Comparison of ENCODE assay signal across 23 mouse cellular contexts in the genomic region with DNA sequence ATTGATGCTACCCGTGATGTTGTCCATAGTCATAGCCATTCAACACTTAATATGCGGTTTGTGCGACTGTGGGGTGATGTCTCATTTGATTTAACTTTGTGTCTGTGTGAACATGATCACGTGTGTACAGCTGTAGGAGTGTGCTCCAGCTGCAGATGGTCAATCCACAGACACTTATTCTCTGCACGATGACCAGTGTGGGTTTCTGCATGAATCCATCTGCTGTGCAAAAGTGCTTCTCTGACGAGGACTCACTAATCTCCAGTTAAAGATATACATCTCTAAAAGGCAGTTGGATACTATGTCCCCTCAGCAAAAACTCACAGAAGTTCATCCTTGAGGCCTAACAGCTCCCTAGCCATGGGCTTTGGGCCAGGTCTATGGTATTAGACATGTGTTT.
DNase-seq lines count a peak whose midpoint lies in the region; ATAC-seq and TF ChIP-seq lines count a peak whose summit lies in the region.
"Had no signal": no experiment of that assay in that cellular context is flagged by ENCODE, and none has a peak within 500 bp of the region (broad histone marks: within the 10 kb centered on the region; RNA-seq: fewer than 3 reads in every experiment).

No protein-coding gene starts in this region.

- ATAC-seq in lung, embryonic 14.5 days (ENCODE audit: insufficient read depth): peak; percentile 57; the same call in 1 of the 2 replicates
- ATAC-seq in lung, postnatal 0 days: peak; percentile 49
- ATAC-seq: activated CD4-positive, CD25-positive, alpha-beta regulatory T cell, adult 4 months; CD4-positive, CD25-positive, alpha-beta regulatory T cell, adult 4 months; forebrain, embryonic 13.5 days; forebrain, embryonic 15.5 days; Patski had no signal

- WGBS in lung, embryonic 14.5 days: 65% methylated on average over 6 of the region's 6 CpGs
- 71% methylated on average over 6 of the region's 6 CpGs for WGBS in lung, postnatal 0 days
- WGBS in macrophage (ENCODE audit: missing documents): 95% methylated on average over 6 of the region's 6 CpGs

- H3K36me3 ChIP-seq in lung, embryonic 14.5 days (ENCODE audit: insufficient read depth): no peaks in the 10 kb centered on the region; the same call in 1 of the 2 replicates
- H3K36me3 ChIP-seq in lung, postnatal 0 days (ENCODE audit: insufficient read depth, low read length): no peaks in the 10 kb centered on the region
- no peaks in the 10 kb centered on the region for H3K36me3 ChIP-seq in macrophage (ENCODE audit: inconsistent target)
- H3K36me3 ChIP-seq: embryonic facial prominence, embryonic 10.5 days; embryonic facial prominence, embryonic 12.5 days; forebrain, embryonic 15.5 days; G1E had no signal

- H3K4me3 ChIP-seq in lung, embryonic 14.5 days (ENCODE audit: low read depth, low read length): no peak overlapping the region
- H3K4me3 ChIP-seq in lung, postnatal 0 days (ENCODE audit: low read depth, low read length): no peak overlapping the region
- H3K4me3 ChIP-seq in macrophage (ENCODE audit: inconsistent target): no peak overlapping the region
- H3K4me3 ChIP-seq: embryonic facial prominence, embryonic 10.5 days; embryonic facial prominence, embryonic 12.5 days; forebrain, embryonic 13.5 days; forebrain, embryonic 15.5 days had no signal

- H3K9me3 ChIP-seq in lung, embryonic 14.5 days (ENCODE audit: low read depth, low read length): no peaks in the 10 kb centered on the region
- H3K9me3 ChIP-seq in lung, postnatal 0 days (ENCODE audit: low read length): no peaks in the 10 kb centered on the region
- H3K9me3 ChIP-seq: embryonic facial prominence, embryonic 10.5 days; embryonic facial prominence, embryonic 12.5 days; forebrain, embryonic 13.5 days; forebrain, embryonic 15.5 days; G1E had no signal

- H3K27me3 ChIP-seq in lung, embryonic 14.5 days (ENCODE audit: insufficient read depth, low read length): no peaks in the 10 kb centered on the region
- no peaks in the 10 kb centered on the region for H3K27me3 ChIP-seq in lung, postnatal 0 days (replicated peaks; ENCODE audit: insufficient read depth, low read length)
- H3K27me3 ChIP-seq: CH12.LX; embryonic facial prominence, embryonic 12.5 days; forebrain, embryonic 13.5 days; forebrain, embryonic 15.5 days; Patski had no signal

- H3K79me2 ChIP-seq in macrophage (ENCODE audit: inconsistent target): peaks cover 14% of the 10 kb centered on the region; the same call in 1 of the 2 replicates

- no peak overlapping the region for H3K4me2 ChIP-seq in lung, embryonic 14.5 days
- no peak overlapping the region for H3K4me2 ChIP-seq in lung, postnatal 0 days (replicated peaks; ENCODE audit: low read depth, low read length)
- H3K4me2 ChIP-seq: embryonic facial prominence, embryonic 12.5 days; forebrain, embryonic 13.5 days; forebrain, embryonic 15.5 days had no signal

- peak; percentile 40 for DNase-seq in lung, embryonic 14.5 days
- DNase-seq in lung, adult 18-20 months: no peak
- DNase-seq in lung, postnatal 0 days (ENCODE audit: low spot score): peak; percentile 38
- DNase-seq in lung, postnatal 10 days: no peak
- DNase-seq: adrenal gland, adult 8-10 months; adrenal gland, postnatal 14 days; adrenal gland, postnatal 36 days; B cell, adult 2 months; cerebellum, adult 11-12 months; cerebellum, adult 2 months; cerebellum, adult 9-10 months; cerebellum, postnatal 10 days; cerebellum, postnatal 25 days had no signal

- no peak overlapping the region for H3K9ac ChIP-seq in lung, embryonic 14.5 days
- no peak overlapping the region for H3K9ac ChIP-seq in lung, postnatal 0 days (replicated peaks; ENCODE audit: low read depth)
- H3K9ac ChIP-seq: embryonic facial prominence, embryonic 12.5 days; forebrain, embryonic 13.5 days; forebrain, embryonic 15.5 days had no signal

- no peaks in the 10 kb centered on the region for H3K4me1 ChIP-seq in lung, embryonic 14.5 days (ENCODE audit: insufficient read depth)
- H3K4me1 ChIP-seq in lung, postnatal 0 days (ENCODE audit: insufficient read depth, low read depth, low read length): no peaks in the 10 kb centered on the region; the same call in 1 of the 2 replicates
- H3K4me1 ChIP-seq: embryonic facial prominence, embryonic 10.5 days; embryonic facial prominence, embryonic 12.5 days; forebrain, embryonic 13.5 days; forebrain, embryonic 15.5 days had no signal

- no peak for TF ChIP-seq EP300 in lung, postnatal 0 days (IDR thresholded peaks at IDR 0.05)

- no peak for TF ChIP-seq CTCF in lung, embryonic 14.5 days (IDR thresholded peaks at IDR 0.05; ENCODE audit: low read depth)
- TF ChIP-seq CTCF in lung, postnatal 0 days (IDR thresholded peaks at IDR 0.05): no peak

- no peak overlapping the region for H3K27ac ChIP-seq in lung, embryonic 14.5 days (ENCODE audit: low read depth)
- no peak overlapping the region for H3K27ac ChIP-seq in lung, postnatal 0 days (ENCODE audit: low read length)
- peak overlapping the region; percentile 27; the same call in 1 of the 2 replicates for H3K27ac ChIP-seq in macrophage
- H3K27ac ChIP-seq: embryonic facial prominence, embryonic 10.5 days; embryonic facial prominence, embryonic 12.5 days; forebrain, embryonic 13.5 days; forebrain, embryonic 15.5 days had no signal

Comparison
In these comparisons a context has a peak if more than half of its experiments do, and no peak if none do; other contexts are left out.
1. DNase-seq: peak in lung, embryonic 14.5 days (single experiment) and lung, postnatal 0 days (single experiment); none in lung, adult 18-20 months (0 of 2) and lung, postnatal 10 days (single experiment).